Mouse (Mus musculus) kidney, embryonic 16.5 days (tissue): ENCODE results near the gene Pear1. TPM values are rescaled to one million over a fixed set of nuclear protein-coding genes. Genes with fewer than 3 reads are reported as not detected.
A peak's percentile ranks its signal among the peaks of the same experiment; 100 is the strongest.

ENCODE experiments used
- ATAC-seq: fragments of 200-750 bp; cut with Nextera tagmentation; 2 replicates; pipeline ENCODE4 v1.8.0; 2017; ENCODE audit warnings: moderate TSS enrichment; ENCODE audit not compliant: low FRiP score, low TSS enrichment
- H3K27ac ChIP-seq: fragments of 300-500 bp; sonication (generic); 2 replicates; pipeline ENCODE4 v1.5.1; 2014; ENCODE audit warnings: low read length
- H3K27me3 ChIP-seq: fragments of 300-500 bp; sonication (generic); 2 replicates; pipeline ENCODE4 v1.6.1; 2014; ENCODE audit warnings: low read length, control low read depth, mixed read lengths; ENCODE audit not compliant: insufficient read depth
- H3K36me3 ChIP-seq: fragments of 300-500 bp; sonication (generic); 2 replicates; pipeline ENCODE4 v1.6.1; 2014; ENCODE audit warnings: low read length, control low read depth, mixed read lengths; ENCODE audit not compliant: insufficient read depth
- H3K4me1 ChIP-seq: fragments of 300-500 bp; sonication (generic); 2 replicates; pipeline ENCODE4 v1.6.1; 2014; ENCODE audit warnings: low read length, control low read depth, mixed read lengths; ENCODE audit not compliant: insufficient read depth
- H3K4me2 ChIP-seq: fragments of 300-500 bp; sonication (generic); replicated peaks from 2 replicates; pipeline ENCODE4 v1.6.1; 2014; ENCODE audit warnings: low read depth, low read length
- H3K4me3 ChIP-seq: fragments of 300-500 bp; sonication (generic); 2 replicates; pipeline ENCODE4 v1.5.1; 2014; ENCODE audit warnings: mild to moderate bottlenecking, low read length
- H3K9ac ChIP-seq: fragments of 300-500 bp; sonication (generic); replicated peaks from 2 replicates; pipeline ENCODE4 v1.6.1; 2014; ENCODE audit warnings: low read length
- H3K9me3 ChIP-seq: fragments of 300-500 bp; sonication (generic); 2 replicates; pipeline ENCODE4 v1.6.1; 2016; ENCODE audit warnings: low read length, control low read depth
- WGBS: fragments of 180-500 bp; shearing (Covaris S2); extraction: QIAGEN DNeasy Blood & Tissue Kit; methylation state at CpG from one replicate; pipeline ENCODE4 v1.1.7; 2014; 5-methylcytosine and 5-hydroxymethylcytosine counted together
- polyA plus RNA-seq: library from polyadenylated mRNA; unstranded; fragments of >200 nt; fragmentation: Nextera tagmentation; extraction: Ambion mirVana; gene quantifications from 2 replicates; pipeline ENCODE4 v1.2.1, GENCODE M21; 2015

Pear1 gene
- polyA plus RNA-seq, 1 experiment from 2014 or later: 60.2 TPM

DNA sequence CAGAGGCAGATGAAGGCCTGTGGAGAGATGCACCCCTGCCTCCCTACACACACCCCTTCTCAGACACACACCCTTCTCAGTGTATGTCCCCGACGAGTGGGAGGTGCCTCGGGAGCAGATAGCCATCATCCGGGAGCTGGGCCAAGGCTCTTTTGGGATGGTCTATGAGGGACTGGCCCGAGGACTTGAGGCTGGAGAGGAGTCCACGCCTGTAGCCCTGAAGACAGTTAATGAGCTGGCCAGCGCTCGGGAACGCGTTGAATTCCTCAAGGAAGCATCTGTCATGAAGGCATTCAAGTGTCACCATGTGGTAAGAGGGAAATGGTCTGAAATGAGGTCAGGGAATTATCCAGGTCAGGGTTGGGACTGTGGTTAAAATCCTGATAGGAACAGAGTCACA lies 11.2 kb downstream of the Pear1 start:
- Histone ChIP-seq H3K9ac (no peak overlapping the region), H3K27ac (no peak overlapping the region), H3K9me3 (no peaks in the 10 kb centered on the region), H3K4me2 (no peak overlapping the region), H3K36me3 (no peaks in the 10 kb centered on the region), H3K4me1 (peaks cover 14% of the 10 kb centered on the region), H3K4me3 (no peak overlapping the region), H3K27me3 (peaks cover 49% of the 10 kb centered on the region)
- no peak for ATAC-seq
- WGBS: 24% methylated on average over 10 of the region's 10 CpGs

DNA sequence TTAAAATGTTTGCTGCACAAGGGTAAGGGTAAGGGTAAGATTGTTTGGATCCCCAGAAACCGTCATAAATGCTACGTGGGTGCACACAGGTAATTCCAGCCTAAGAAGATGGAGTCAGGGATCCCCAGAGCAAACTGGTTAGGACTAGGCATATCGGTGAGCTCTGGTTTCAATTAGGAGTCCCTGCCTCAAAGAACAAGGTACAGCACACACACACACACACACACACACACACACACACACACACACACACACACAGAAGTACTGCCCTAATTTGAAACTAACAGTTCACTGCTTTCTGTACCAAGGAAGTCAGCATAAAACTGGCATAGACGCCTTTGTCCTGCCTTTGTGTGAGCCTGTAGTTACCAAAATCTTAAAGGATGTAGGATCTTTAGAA lies 11.7 kb downstream of the Pear1 start:
- Histone ChIP-seq H3K9me3 (no peaks in the 10 kb centered on the region), H3K27me3 (peaks cover 48% of the 10 kb centered on the region), H3K36me3 (no peaks in the 10 kb centered on the region), H3K4me1 (peaks cover 14% of the 10 kb centered on the region), H3K27ac (no peak overlapping the region), H3K4me3 (no peak overlapping the region), H3K4me2 (no peak overlapping the region), H3K9ac (no peak overlapping the region)
- 81% methylated on average over 4 of the region's 4 CpGs for WGBS
- no peak for ATAC-seq

DNA sequence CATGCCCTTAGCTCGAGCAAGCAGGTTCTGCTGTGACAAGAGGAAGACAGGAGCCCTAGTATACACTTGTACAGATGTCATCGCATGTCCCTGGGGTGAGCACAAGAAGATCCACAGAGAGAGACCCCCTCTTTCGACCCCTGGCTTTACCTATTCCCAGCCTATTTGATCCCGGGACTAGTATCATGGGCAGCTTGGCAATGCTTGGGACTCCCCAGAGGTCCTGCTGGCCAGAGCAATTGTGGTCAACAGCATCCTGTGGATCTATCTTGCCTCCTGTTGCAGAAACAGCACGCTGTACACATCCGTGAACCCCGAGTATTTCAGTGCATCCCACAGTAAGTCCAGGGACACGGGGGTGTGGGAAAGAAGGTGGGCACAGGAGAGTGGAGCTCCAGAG lies 12.8 kb downstream of the Pear1 start:
- 81% methylated on average over 8 of the region's 8 CpGs for WGBS
- H3K9me3 ChIP-seq: no peaks in the 10 kb centered on the region
- H3K9ac ChIP-seq: no peak overlapping the region
- peaks cover 49% of the 10 kb centered on the region for H3K27me3 ChIP-seq
- H3K4me3 ChIP-seq: no peak overlapping the region
- H3K4me2 ChIP-seq: no peak overlapping the region
- ATAC-seq: no peak
- H3K27ac ChIP-seq: no peak overlapping the region
- H3K36me3 ChIP-seq: no peaks in the 10 kb centered on the region
- H3K4me1 ChIP-seq: peaks cover 11% of the 10 kb centered on the region

DNA sequence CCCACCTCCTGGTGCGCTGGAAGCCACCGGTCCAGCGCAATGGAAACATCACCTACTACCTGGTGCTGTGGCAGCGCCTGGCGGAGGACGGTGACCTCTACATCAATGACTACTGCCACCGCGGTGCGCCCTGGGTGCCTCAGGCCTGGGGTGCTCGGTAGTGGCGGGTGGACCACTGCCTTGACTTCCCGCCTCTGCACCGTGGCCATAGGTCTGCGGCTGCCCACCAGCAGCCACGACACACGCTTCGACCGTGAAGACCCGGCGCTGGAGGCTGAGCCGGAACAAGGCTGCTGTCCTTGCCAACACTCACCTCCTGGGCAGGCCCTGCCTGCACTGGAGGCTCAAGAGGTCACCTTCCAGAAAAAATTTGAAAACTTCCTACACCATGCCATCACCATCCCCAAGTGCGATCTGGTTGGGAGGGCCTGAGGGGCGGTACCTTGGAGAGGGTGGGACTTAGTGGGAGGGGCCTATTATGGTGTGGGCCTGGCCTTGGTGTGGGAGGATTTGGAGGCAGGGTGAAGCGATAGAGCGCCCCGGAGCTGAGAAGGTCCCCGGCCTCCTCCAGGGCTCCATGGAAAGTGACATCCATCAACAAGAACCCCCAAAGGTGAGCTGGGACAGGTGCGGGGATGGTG lies 14.7 kb downstream of the Pear1 start:
- ATAC-seq: peak; percentile 64
- H3K9ac ChIP-seq: no peak overlapping the region

DNA sequence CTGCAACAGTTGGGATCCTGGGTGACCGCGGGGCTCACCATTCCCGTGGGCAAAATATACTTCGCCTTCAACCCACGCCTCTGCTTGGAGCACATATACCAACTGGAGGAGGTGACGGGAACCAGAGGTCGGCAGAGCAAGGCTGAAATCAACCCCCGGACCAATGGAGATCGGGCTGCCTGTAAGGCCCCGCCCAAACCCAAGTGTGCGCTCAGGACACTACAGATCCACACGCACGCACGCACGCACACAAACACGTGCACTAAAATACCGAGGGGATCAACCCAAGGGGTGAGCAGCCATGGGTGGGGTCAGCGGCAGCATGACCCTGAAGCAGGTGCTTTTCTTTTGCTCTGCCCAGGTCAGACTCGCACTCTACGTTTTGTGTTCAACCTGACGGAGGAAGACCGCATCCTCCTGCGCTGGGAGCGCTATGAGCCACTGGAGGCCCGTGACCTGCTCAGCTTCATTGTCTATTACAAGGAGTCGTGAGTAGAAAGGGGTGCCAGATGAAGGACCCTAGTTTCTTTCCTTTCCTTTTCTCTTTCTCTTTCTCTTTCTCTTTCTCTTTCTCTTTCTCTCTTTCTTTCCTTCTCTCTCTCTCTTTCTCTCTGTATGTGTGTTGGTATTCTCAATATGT lies 19.9 kb downstream of the Pear1 start:
- no peaks in the 10 kb centered on the region for H3K36me3 ChIP-seq
- 0 out of 2 replicates have a peak, but pooled peaks cover 7% of the 10 kb centered on the region for H3K4me1 ChIP-seq
- no peak overlapping the region for H3K9ac ChIP-seq
- H3K27ac ChIP-seq: no peak overlapping the region
- H3K4me2 ChIP-seq: peak overlapping the region; percentile 46
- H3K4me3 ChIP-seq: peak overlapping the region; percentile 24
- WGBS: 4% methylated on average over 26 of the region's 26 CpGs
- peaks cover 69% of the 10 kb centered on the region for H3K27me3 ChIP-seq
- ATAC-seq: peak; percentile 24; the same call in 1 of the 2 replicates
- H3K9me3 ChIP-seq: no peaks in the 10 kb centered on the region

More for the DNA sequence above, 14.7 kb downstream of the Pear1 start:
- Histone ChIP-seq H3K4me1 (no peaks in the 10 kb centered on the region), H3K4me3 (peak overlapping the region; percentile 25), H3K27ac (no peak overlapping the region), H3K9me3 (no peaks in the 10 kb centered on the region), H3K4me2 (peak overlapping the region; percentile 48), H3K36me3 (no peaks in the 10 kb centered on the region), H3K27me3 (peaks cover 60% of the 10 kb centered on the region)
- 5% methylated on average over 28 of the region's 28 CpGs for WGBS

DNA sequence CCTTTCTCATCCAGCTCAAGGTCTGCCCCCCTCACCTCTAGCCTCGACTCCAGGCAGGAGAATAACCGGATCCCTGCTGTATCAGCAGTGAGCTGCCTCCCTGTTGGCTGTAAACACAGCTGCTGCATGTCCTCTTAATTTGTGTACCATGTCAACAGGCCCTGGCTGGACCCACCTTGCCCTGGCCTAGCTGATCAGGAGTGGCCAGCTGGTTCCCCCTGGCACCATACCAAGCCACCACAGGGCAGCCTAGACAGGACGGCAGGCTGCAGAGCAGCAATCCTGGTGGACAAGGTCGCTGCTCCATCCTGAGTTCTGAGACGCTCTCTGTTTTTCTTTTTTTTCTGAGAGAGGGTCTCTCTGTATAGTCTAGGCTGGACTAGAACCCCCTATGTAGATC lies 22.4 kb downstream of the Pear1 start:
- ATAC-seq: no peak
- no peak overlapping the region for H3K27ac ChIP-seq
- H3K9ac ChIP-seq: no peak overlapping the region
- no peak overlapping the region for H3K4me3 ChIP-seq
- no peaks in the 10 kb centered on the region for H3K9me3 ChIP-seq
- no peaks in the 10 kb centered on the region for H3K36me3 ChIP-seq
- 52% methylated on average over 5 of the region's 5 CpGs for WGBS
- H3K4me1 ChIP-seq: peaks cover 18% of the 10 kb centered on the region
- peaks cover 84% of the 10 kb centered on the region for H3K27me3 ChIP-seq
- no peak overlapping the region for H3K4me2 ChIP-seq

DNA sequence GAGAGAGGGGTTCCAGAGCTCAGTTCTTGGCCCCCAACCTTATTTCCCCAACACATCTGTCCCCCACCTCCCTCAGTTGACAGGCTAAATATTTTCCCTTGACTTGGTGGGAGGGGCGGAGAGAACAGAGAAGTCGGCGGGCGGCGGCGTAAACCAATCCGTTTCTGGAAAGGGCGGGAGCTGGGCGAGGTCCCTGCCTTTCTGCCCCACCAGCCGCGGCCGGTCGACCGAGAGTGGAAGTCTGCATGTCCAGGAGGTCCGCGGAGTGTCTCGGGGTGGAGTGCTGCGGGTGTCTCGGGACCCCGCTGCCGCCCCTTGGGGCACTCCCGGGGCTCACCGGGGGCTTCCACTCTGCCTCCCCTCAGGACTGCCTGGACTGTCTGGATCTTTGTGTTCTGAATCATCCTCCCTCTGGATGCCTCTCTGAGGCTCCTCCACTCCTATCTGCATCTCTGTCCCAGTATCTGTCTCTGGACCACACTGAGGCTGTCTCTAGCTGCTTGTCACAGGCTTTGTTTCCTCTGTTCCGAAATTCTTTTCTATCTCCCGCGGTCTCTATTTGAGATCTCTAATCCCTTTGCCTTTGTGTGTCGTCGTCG lies 27.3 kb downstream of the Pear1 start, which contains the start of gene Insrr:
Gene Insrr, plus strand, starts transcription at position 216 of the 599 bp plus-strand sequence.
- peak within 1 kb of the TSS; percentile 44 for H3K4me3 ChIP-seq
- H3K27ac ChIP-seq: no peak within 1 kb of the TSS
- peaks cover 95% of the 10 kb centered on the region for H3K27me3 ChIP-seq
- ATAC-seq: no peak; the same call in 1 of the 2 replicates
- peak within 1 kb of the TSS; percentile 52; the same call in 1 of the 2 replicates for H3K9ac ChIP-seq
- peak within 1 kb of the TSS; percentile 68 for H3K4me2 ChIP-seq
- no peaks in the 10 kb centered on the region for H3K9me3 ChIP-seq
- WGBS: 1% methylated on average over 29 of the region's 29 CpGs
- H3K36me3 ChIP-seq: no peaks in the 10 kb centered on the region
- H3K4me1 ChIP-seq: peaks cover 31% of the 10 kb centered on the region

DNA sequence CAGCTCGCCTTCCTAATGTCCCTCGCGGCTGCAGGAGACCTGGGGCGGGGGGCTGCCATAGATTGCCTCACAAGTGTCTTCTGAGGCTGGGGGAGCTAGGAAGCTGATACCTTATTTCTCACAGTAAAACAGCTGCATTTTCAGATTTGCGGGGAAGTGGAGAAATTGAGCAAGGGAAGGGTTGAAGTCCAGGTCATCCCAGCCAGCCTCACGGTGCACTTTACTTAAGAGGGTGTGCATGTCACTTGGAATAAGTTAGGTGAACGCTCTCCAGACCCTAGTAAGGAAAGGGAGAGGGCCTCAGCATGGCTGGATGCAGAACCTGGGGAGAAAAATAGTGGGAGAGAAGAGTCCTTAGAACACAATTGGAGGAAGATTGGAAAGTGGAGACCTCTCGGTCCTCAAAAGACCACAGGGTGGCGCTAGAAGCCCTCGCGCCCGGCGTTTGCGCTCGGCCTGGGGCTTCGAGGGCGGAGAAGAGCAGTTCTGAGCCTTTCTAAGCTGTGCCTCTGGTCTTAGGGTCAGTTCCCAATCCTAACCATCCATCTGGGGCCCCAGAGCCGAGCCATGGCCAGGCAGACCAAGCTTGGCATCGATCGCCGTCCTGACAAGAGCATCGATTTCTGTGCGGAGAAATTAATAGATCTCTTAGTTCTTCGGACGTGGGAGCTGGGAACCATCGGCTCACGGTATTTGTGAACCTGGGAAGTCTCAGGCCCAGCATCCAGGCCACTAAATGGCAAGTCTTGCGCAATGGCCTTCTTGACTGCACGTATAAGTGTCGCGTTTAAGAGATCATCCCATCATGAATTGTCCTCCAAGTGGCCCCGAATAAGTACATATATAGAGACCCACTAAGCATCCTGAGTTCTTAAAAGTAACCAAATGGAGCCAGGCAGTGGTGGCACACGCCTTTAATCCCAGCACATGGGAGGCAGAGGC lies 28.5 kb downstream of the Pear1 start:
- H3K4me3 ChIP-seq: peak overlapping the region; percentile 38
- H3K4me2 ChIP-seq: peak overlapping the region; percentile 51
- H3K36me3 ChIP-seq: no peaks in the 10 kb centered on the region
- H3K4me1 ChIP-seq: peaks cover 31% of the 10 kb centered on the region
- 16% methylated on average over 33 of the region's 33 CpGs for WGBS
- H3K9ac ChIP-seq: no peak overlapping the region
- no peaks in the 10 kb centered on the region for H3K9me3 ChIP-seq
- H3K27ac ChIP-seq: no peak overlapping the region
- peak; percentile 19; the same call in 1 of the 2 replicates for ATAC-seq
- peaks cover 96% of the 10 kb centered on the region for H3K27me3 ChIP-seq

DNA sequence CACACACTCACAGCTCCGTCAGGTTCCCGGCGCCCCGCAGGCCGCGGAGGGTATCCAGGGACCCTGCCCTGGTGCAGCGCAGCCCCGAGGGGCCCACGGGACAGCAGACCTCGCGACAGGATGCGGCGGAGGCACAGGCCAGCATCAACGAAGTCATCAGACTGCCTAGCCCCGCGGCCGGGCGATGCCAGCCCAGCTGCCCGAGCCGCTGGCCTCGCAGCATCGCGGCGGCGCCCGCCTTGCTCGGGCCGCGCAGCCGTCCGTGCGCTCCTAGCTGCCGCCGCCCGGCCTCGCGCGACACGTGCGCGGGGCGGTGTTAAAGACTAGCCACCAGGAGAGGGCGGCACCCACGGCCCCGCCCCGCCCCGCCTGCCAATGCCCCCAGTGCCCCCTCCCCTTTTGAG lies 29.2 kb downstream of the Pear1 start, which contains the start of gene Ntrk1:
Gene Ntrk1, minus strand, starts transcription at position 241 of the 404 bp plus-strand sequence.
- H3K9ac ChIP-seq: peak within 1 kb of the TSS; percentile 36
- H3K27me3 ChIP-seq: peaks cover 92% of the 10 kb centered on the region
- H3K4me1 ChIP-seq: peaks cover 33% of the 10 kb centered on the region
- WGBS: under 1% methylated on average over 44 of the region's 47 CpGs
- H3K4me2 ChIP-seq: peak within 1 kb of the TSS; percentile 51
- H3K9me3 ChIP-seq: no peaks in the 10 kb centered on the region
- peak within 1 kb of the TSS; percentile 38 for H3K4me3 ChIP-seq
- H3K36me3 ChIP-seq: no peaks in the 10 kb centered on the region
- H3K27ac ChIP-seq: no peak within 1 kb of the TSS
- ATAC-seq: peak; percentile 50; the same call in 1 of the 2 replicates
